Mouse (Mus musculus): Measurements from ENCODE around the gene St7. TPM values are rescaled to one million over a fixed set of nuclear protein-coding genes. Genes with fewer than 3 reads are reported as not detected.

Gene St7
- polyA plus RNA-seq, 1 experiment from 2014 or later, result 24.5 TPM

- Histone ChIP-seq H3K27me3 (replicated peaks; ENCODE audit: insufficient read depth, low read length) (no peaks in the 10 kb centered on the region), H3K9ac (replicated peaks; ENCODE audit: low read depth) (no peak overlapping the region), H3K4me3 (ENCODE audit: low read depth, low read length) (no peak overlapping the region), H3K27ac (ENCODE audit: low read length) (no peak overlapping the region), H3K36me3 (ENCODE audit: insufficient read depth, low read length) (no peaks in the 10 kb centered on the region), H3K9me3 (ENCODE audit: low read length) (no peaks in the 10 kb centered on the region), H3K4me1 (ENCODE audit: insufficient read depth, low read depth, low read length) (no peaks in the 10 kb centered on the region), H3K4me2 (replicated peaks; ENCODE audit: low read depth, low read length) (no peak overlapping the region)
- DNase-seq (ENCODE audit: low spot score) (no peak), ATAC-seq (no peak)
- no peak for TF ChIP-seq CTCF (IDR thresholded peaks at IDR 0.05)
- TF ChIP-seq EP300 (IDR thresholded peaks at IDR 0.05), result no peak
- WGBS, result 89% methylated on average over 1 of the region's 1 CpGs
Observed at GRCm38 (mm10) chr6:17787810-17788209, 95.1 kb downstream of the St7 start.

- 57% methylated on average over 1 of the region's 1 CpGs for WGBS
- no peaks in the 10 kb centered on the region for H3K9me3 ChIP-seq (ENCODE audit: low read length)
- H3K9ac ChIP-seq (replicated peaks; ENCODE audit: low read depth), result no peak overlapping the region
- H3K27ac ChIP-seq (ENCODE audit: low read length), result no peak overlapping the region
- peak; percentile 51 for DNase-seq (ENCODE audit: low spot score)
- no peak overlapping the region for H3K4me3 ChIP-seq (ENCODE audit: low read depth, low read length)
- no peak overlapping the region for H3K4me2 ChIP-seq (replicated peaks; ENCODE audit: low read depth, low read length)
- ATAC-seq, result no peak
- no peaks in the 10 kb centered on the region for H3K27me3 ChIP-seq (replicated peaks; ENCODE audit: insufficient read depth, low read length)
- TF ChIP-seq CTCF (IDR thresholded peaks at IDR 0.05) (no peak), EP300 (IDR thresholded peaks at IDR 0.05) (no peak)
- no peaks in the 10 kb centered on the region for H3K4me1 ChIP-seq (ENCODE audit: insufficient read depth, low read depth, low read length)
- no peaks in the 10 kb centered on the region for H3K36me3 ChIP-seq (ENCODE audit: insufficient read depth, low read length)
Observed at GRCm38 (mm10) chr6:17790251-17790650, 97.5 kb downstream of the St7 start.

- Histone ChIP-seq H3K36me3 (ENCODE audit: insufficient read depth, low read length) (no peaks in the 10 kb centered on the region), H3K4me1 (ENCODE audit: insufficient read depth, low read depth, low read length) (no peaks in the 10 kb centered on the region), H3K9ac (replicated peaks; ENCODE audit: low read depth) (no peak overlapping the region), H3K4me2 (replicated peaks; ENCODE audit: low read depth, low read length) (no peak overlapping the region), H3K27me3 (replicated peaks; ENCODE audit: insufficient read depth, low read length) (no peaks in the 10 kb centered on the region), H3K4me3 (ENCODE audit: low read depth, low read length) (no peak overlapping the region), H3K27ac (ENCODE audit: low read length) (no peak overlapping the region), H3K9me3 (ENCODE audit: low read length) (no peaks in the 10 kb centered on the region)
- DNase-seq (ENCODE audit: low spot score) (no peak), ATAC-seq (no peak)
- 84% methylated on average over 3 of the region's 3 CpGs for WGBS
- no peak for TF ChIP-seq EP300 (IDR thresholded peaks at IDR 0.05)
- TF ChIP-seq CTCF (IDR thresholded peaks at IDR 0.05), result no peak
Observed at GRCm38 (mm10) chr6:17793471-17793870, 100.7 kb downstream of the St7 start.

GRCm38 (mm10) chr6:17797271-17797713, 104.6 kb downstream of the St7 start:
- Histone ChIP-seq H3K4me2 (replicated peaks; ENCODE audit: low read depth, low read length) (no peak overlapping the region), H3K36me3 (ENCODE audit: insufficient read depth, low read length) (no peaks in the 10 kb centered on the region), H3K27ac (ENCODE audit: low read length) (no peak overlapping the region), H3K9me3 (ENCODE audit: low read length) (no peaks in the 10 kb centered on the region), H3K27me3 (replicated peaks; ENCODE audit: insufficient read depth, low read length) (no peaks in the 10 kb centered on the region), H3K9ac (replicated peaks; ENCODE audit: low read depth) (no peak overlapping the region), H3K4me3 (ENCODE audit: low read depth, low read length) (no peak overlapping the region), H3K4me1 (ENCODE audit: insufficient read depth, low read depth, low read length) (no peaks in the 10 kb centered on the region)
- no peak for ATAC-seq
- DNase-seq (ENCODE audit: low spot score), result no peak
- TF ChIP-seq CTCF (IDR thresholded peaks at IDR 0.05) (no peak), EP300 (IDR thresholded peaks at IDR 0.05) (no peak)
- 92% methylated on average over 5 of the region's 5 CpGs for WGBS

GRCm38 (mm10) chr6:17800694-17801093, 108.0 kb downstream of the St7 start:
- ATAC-seq (no peak), DNase-seq (ENCODE audit: low spot score) (peak; percentile 18)
- Histone ChIP-seq H3K4me2 (replicated peaks; ENCODE audit: low read depth, low read length) (no peak overlapping the region), H3K36me3 (ENCODE audit: insufficient read depth, low read length) (no peaks in the 10 kb centered on the region), H3K4me1 (ENCODE audit: insufficient read depth, low read depth, low read length) (no peaks in the 10 kb centered on the region), H3K9me3 (ENCODE audit: low read length) (no peaks in the 10 kb centered on the region), H3K9ac (replicated peaks; ENCODE audit: low read depth) (no peak overlapping the region), H3K27ac (ENCODE audit: low read length) (no peak overlapping the region), H3K4me3 (ENCODE audit: low read depth, low read length) (no peak overlapping the region), H3K27me3 (replicated peaks; ENCODE audit: insufficient read depth, low read length) (no peaks in the 10 kb centered on the region)
- WGBS, result 85% methylated on average over 5 of the region's 5 CpGs
- TF ChIP-seq CTCF (IDR thresholded peaks at IDR 0.05) (no peak), EP300 (IDR thresholded peaks at IDR 0.05) (no peak)

GRCm38 (mm10) chr6:17804468-17804867, 111.7 kb downstream of the St7 start:
- H3K27me3 ChIP-seq (replicated peaks; ENCODE audit: insufficient read depth, low read length), result no peaks in the 10 kb centered on the region
- no peaks in the 10 kb centered on the region for H3K4me1 ChIP-seq (ENCODE audit: insufficient read depth, low read depth, low read length)
- TF ChIP-seq EP300 (IDR thresholded peaks at IDR 0.05), result no peak
- no peak for TF ChIP-seq CTCF (IDR thresholded peaks at IDR 0.05)
- DNase-seq (ENCODE audit: low spot score), result no peak
- H3K4me2 ChIP-seq (replicated peaks; ENCODE audit: low read depth, low read length), result no peak overlapping the region
- H3K27ac ChIP-seq (ENCODE audit: low read length), result no peak overlapping the region
- H3K9me3 ChIP-seq (ENCODE audit: low read length), result no peaks in the 10 kb centered on the region
- H3K4me3 ChIP-seq (ENCODE audit: low read depth, low read length), result no peak overlapping the region
- ATAC-seq, result no peak
- H3K36me3 ChIP-seq (ENCODE audit: insufficient read depth, low read length), result no peaks in the 10 kb centered on the region
- H3K9ac ChIP-seq (replicated peaks; ENCODE audit: low read depth), result no peak overlapping the region
- 60% methylated on average over 3 of the region's 3 CpGs for WGBS

GRCm38 (mm10) chr6:17806569-17806968, 113.8 kb downstream of the St7 start:
- Histone ChIP-seq H3K9ac (replicated peaks; ENCODE audit: low read depth) (no peak overlapping the region), H3K27ac (ENCODE audit: low read length) (no peak overlapping the region), H3K4me1 (ENCODE audit: insufficient read depth, low read depth, low read length) (no peaks in the 10 kb centered on the region), H3K9me3 (ENCODE audit: low read length) (no peaks in the 10 kb centered on the region), H3K36me3 (ENCODE audit: insufficient read depth, low read length) (no peaks in the 10 kb centered on the region), H3K27me3 (replicated peaks; ENCODE audit: insufficient read depth, low read length) (no peaks in the 10 kb centered on the region), H3K4me3 (ENCODE audit: low read depth, low read length) (no peak overlapping the region), H3K4me2 (replicated peaks; ENCODE audit: low read depth, low read length) (no peak overlapping the region)
- TF ChIP-seq CTCF (IDR thresholded peaks at IDR 0.05), result no peak
- TF ChIP-seq EP300 (IDR thresholded peaks at IDR 0.05), result no peak
- no peak for DNase-seq (ENCODE audit: low spot score)
- ATAC-seq, result no peak
- WGBS, result 25% methylated on average over 4 of the region's 4 CpGs

Measured in lung, postnatal 0 days (tissue).